Mouse (Mus musculus): ENCODE results near the gene Med16. TPM values are rescaled to one million over a fixed set of nuclear protein-coding genes. Genes with fewer than 3 reads are reported as not detected.
A peak's percentile ranks its signal among the peaks of the same experiment; 100 is the strongest.

The Med16 gene
- total RNA-seq (2022), result 10 to 100 TPM; 48.5 to 65.2 (median 53.3) TPM

GRCm38 (mm10) chr10:79908167-79909091, at the start of gene Med16:
Gene Med16 (minus strand): TSS chr10:79908923.
- DNase-seq (ENCODE audit: low spot score), result peak; percentile 95

GRCm38 (mm10) chr10:79958140-79958816, 49.6 kb upstream of the Med16 start:
- peak; percentile 75 for DNase-seq (ENCODE audit: low spot score)

GRCm38 (mm10) chr10:79956643-79957154, 48.0 kb upstream of the Med16 start:
- no peak for DNase-seq (ENCODE audit: low spot score)

GRCm38 (mm10) chr10:79955691-79956090, 47.0 kb upstream of the Med16 start:
- no peak for DNase-seq (ENCODE audit: low spot score)

GRCm38 (mm10) chr10:79953946-79954345, 45.2 kb upstream of the Med16 start:
- DNase-seq (ENCODE audit: low spot score), result no peak

GRCm38 (mm10) chr10:79950661-79951060, 41.9 kb upstream of the Med16 start:
- no peak for DNase-seq (ENCODE audit: low spot score)

GRCm38 (mm10) chr10:79949873-79950272, 41.1 kb upstream of the Med16 start:
- no peak for DNase-seq (ENCODE audit: low spot score)

- no peak for DNase-seq (ENCODE audit: low spot score)
Measured at GRCm38 (mm10) chr10:79947502-79947901, 38.8 kb upstream of the Med16 start.

GRCm38 (mm10) chr10:79946752-79947322, 38.1 kb upstream of the Med16 start:
- DNase-seq (ENCODE audit: low spot score), result no peak

GRCm38 (mm10) chr10:79945507-79946234, 36.9 kb upstream of the Med16 start:
- no peak for DNase-seq (ENCODE audit: low spot score)

- no peak for DNase-seq (ENCODE audit: low spot score)
Measured at GRCm38 (mm10) chr10:79943471-79943901, 34.8 kb upstream of the Med16 start.

- no peak for DNase-seq (ENCODE audit: low spot score)
Measured at GRCm38 (mm10) chr10:79942988-79943387, 34.3 kb upstream of the Med16 start.

GRCm38 (mm10) chr10:79940749-79941148, 32.0 kb upstream of the Med16 start:
- no peak for DNase-seq (ENCODE audit: low spot score)

- DNase-seq (ENCODE audit: low spot score), result no peak
Measured at GRCm38 (mm10) chr10:79937775-79938526, 29.2 kb upstream of the Med16 start.

GRCm38 (mm10) chr10:79936911-79937441, 28.3 kb upstream of the Med16 start:
- DNase-seq (ENCODE audit: low spot score), result peak; percentile 68

GRCm38 (mm10) chr10:79936284-79936910, 27.7 kb upstream of the Med16 start:
- DNase-seq (ENCODE audit: low spot score), result no peak

GRCm38 (mm10) chr10:79934794-79935569, 26.3 kb upstream of the Med16 start:
- no peak for DNase-seq (ENCODE audit: low spot score)

- peak; percentile 91 for DNase-seq (ENCODE audit: low spot score)
Measured at GRCm38 (mm10) chr10:79934272-79934721, 25.6 kb upstream of the Med16 start.

- no peak for DNase-seq (ENCODE audit: low spot score)
Measured at GRCm38 (mm10) chr10:79933861-79934260, 25.1 kb upstream of the Med16 start.
